Mouse (Mus musculus): ENCODE data around the gene Srsf6.

Srsf6 gene

DNA sequence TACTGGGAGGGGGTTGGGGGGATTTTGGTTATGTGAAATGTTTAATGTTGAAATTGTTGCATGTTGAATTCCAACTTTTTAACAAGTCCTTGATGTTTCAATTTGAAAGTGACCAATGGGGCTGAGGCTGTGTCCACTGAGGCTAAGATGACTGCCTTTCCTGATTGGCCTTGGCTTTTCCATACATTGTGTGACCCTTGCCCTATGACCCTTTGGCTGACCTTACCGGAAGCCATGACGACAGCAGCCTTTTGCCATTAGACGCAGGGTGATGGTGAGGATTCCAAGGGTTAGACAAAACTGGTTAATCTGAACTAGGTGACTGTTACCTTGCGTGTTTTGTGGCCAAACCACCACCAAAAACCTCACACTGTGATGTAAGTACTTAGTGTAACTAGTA lies 1.4 kb downstream of the Srsf6 start:
- no peak for DNase-seq (ENCODE audit: low read depth)

DNA sequence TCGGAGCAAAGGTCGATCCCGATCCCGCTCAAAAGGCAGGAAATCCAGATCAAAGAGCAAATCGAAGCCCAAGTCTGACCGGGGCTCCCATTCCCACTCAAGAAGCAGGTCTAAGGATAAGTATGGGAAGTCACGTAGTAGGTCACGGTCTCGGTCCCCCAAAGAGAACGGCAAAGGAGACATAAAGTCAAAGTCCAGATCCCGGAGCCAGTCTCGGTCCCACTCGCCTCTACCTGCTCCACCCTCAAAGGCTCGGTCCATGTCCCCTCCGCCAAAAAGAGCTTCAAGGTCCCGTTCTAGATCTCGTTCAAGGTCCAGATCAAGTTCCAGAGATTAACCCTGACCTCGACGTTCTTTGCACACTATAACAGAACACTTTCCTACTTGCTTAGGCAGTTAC lies 3.1 kb downstream of the Srsf6 start:
- DNase-seq (ENCODE audit: low read depth), result no peak

DNA sequence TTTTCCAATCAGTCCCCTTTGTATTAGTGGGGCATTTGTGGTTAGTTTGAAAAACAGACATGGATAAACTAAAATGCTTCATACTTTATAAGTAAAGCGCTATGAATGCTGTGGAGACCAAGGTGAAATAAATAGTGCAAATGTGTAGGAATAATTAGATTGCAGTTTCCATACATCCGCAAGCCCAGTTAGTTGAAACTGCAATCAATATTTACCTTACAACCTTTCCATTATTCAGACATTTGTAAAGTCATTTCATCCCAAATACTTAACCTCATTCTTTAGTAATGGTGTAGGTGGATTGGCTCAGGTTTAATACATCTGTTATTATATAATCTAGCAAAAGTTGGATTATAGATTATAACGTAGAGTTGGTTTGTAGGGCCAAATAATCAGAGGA lies 4.4 kb downstream of the Srsf6 start:
- DNase-seq (ENCODE audit: low read depth), result no peak

DNA sequence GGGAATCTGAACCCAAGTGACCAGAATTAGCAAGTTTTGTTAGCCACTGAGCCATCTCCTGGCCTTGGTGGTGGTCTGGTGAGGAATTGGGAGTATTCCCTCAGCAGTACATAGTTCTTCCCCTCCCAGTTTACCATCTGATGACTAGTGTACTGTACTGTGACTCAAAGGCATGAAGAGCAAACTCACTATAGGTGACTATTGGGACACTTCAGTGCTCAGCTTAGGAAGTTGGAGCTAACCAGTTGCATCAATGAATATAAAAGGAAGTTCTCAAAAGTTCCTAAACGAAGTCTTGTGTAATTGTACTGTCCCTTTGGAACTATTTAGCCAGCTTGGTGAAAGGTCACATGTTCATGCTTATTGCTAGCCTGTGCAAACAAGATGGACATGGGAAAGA lies 8.2 kb downstream of the Srsf6 start:
- DNase-seq (ENCODE audit: low read depth), result no peak

GRCm38 (mm10) chr2:162943148-162943846 lies 12.0 kb downstream of the Srsf6 start, which contains the start of gene L3mbtl1:
L3mbtl1 (plus strand) TSS chr2:162943472.
- no peak for DNase-seq (ENCODE audit: low read depth)

DNA sequence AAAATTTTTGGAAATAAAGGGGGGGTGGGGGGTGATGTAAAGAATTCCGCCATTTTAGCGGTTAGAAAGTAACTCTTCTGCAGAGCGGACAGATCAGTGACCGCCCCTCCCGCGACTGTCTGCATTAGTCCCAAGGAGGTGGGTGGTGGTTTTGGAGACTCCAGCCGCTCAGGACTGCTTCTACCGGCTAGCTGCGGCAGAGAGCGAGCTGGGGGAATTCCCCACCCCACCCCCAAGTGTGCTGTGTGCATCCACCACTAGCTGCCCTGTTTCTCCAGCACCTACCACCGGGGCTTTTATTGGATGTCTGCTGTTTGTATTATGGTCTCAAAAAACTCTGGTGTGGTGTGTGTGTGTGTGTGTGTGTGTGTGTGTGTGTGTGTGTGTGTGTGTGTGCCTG lies 12.6 kb downstream of the Srsf6 start:
- no peak for DNase-seq (ENCODE audit: low read depth)

DNA sequence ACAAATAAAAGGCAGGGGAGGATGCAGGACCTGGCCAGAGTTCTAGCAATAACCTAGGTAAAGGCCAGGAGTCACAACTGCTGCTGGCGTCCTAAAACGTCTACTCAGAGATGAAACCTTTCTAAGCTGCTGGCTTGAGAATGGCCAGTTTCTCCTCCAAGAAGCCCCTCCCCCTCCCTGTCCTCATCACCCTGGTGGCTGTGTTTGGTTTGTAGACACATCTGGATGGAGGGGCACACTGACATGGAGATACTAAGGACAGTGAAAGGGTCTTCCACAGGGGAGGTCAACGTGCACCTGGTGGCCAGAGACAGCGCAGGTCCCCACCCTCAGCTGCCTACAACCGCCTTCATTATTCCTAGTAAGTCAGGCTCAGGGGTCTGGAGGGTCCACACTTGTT lies 15.6 kb downstream of the Srsf6 start:
- DNase-seq (ENCODE audit: low read depth), result no peak

GRCm38 (mm10) chr2:162947736-162948135 lies 16.4 kb downstream of the Srsf6 start:
- no peak for DNase-seq (ENCODE audit: low read depth)

DNA sequence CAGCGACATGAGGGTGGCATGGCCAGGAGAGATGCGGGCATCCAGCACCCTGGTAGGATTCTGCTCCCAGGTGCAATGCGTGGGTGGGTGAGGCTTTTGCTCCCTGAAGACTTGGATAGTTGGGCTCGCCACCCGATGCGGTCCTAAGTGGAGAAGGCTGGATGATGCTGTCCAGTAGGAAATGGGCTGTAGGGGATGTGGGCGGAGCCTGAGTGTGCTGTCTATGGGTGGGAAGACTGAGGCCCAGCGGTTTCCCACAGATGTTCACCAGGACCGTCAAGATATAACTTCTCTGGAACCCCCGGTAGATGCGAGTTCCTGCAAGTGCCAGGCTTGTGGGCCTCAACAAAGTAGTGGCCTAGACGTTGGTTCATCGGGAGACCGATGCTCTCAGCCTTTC lies 16.9 kb downstream of the Srsf6 start:
- DNase-seq (ENCODE audit: low read depth), result no peak

DNA sequence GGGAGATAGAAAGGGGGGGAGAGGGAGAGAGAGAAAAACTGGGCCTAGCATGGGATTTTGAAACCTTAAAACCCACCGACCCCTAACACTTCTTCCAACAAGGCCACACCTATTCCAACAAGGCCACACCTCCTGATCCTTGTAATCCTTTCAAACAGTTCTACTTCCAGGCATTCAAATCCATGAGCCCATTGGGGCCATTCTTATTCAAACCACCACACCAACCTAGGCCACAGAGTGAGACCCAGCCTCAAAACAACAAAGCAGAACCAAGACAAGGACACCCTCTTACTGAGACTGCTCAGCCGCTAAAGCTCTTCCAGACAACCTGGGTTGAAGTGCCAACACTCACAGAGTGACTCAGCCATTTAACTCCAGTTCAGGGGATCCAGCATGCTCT lies 19.4 kb downstream of the Srsf6 start:
- DNase-seq (ENCODE audit: low read depth), result no peak

- no peak for DNase-seq (ENCODE audit: low read depth)
These were observed 25.5 kb downstream of the Srsf6 start for GRCm38 (mm10) chr2:162956843-162957242.

DNA sequence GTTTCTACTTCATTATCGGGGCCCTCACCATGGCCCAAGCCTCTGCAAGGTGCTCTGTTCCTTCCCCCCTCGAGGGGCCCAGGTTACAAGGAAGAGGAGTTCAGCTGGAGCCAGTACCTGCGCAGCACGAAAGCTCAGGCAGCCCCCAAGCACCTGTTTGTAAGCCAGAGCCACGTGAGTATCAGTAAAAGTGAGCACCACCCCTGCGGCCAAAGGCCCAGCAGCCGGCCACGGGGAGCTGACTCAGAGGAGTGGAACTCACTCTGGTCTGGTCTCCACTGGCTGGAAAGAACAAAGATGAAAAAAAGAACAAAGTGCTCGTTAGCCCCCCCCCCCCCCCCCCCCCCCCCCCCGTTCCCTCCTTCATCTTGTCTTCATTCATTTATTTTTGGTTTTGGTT lies 30.0 kb downstream of the Srsf6 start:
- DNase-seq (ENCODE audit: low read depth), result no peak

- no peak for DNase-seq (ENCODE audit: low read depth)
These were observed 35.4 kb downstream of the Srsf6 start for GRCm38 (mm10) chr2:162966734-162967133.

DNA sequence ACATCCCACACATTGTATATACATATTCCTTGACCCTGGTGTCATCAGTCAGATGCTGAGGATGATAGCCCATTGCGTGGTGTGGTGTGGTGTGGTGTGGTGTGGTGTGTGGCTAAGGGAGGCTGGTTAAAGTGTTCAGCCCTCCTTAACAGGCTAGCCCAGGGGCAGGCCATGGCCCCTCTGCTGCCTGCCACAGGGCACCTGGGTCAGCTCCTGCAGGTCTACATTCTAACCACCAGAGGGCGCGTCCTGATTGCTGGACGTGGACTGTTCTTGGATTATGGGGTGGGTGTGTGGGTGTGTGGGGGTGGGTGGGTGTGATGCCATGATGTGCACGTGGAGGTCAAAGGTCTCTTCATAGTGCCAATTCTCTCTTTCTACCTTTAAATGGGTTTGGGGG lies 37.0 kb downstream of the Srsf6 start:
- peak; percentile 22 for DNase-seq (ENCODE audit: low read depth)

DNA sequence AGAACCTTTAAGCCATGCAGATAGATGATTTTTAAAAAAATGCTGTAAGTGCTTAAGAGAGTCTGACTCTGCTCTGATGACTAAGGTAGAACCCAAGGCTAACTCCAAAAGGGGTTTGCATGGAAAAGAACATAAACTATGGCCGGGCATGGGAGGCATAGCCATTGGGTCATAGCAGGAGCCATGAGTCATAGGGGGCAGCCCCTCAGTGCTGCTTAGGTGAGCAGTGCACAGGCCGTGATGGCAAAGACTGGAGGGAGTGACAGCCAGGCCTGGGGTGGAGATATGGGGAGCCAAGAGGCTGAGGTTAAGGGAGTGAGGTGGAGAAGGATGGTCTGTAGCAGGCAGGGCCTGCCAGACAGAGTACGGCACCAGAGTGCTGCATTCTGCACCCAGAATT lies 37.8 kb downstream of the Srsf6 start:
- DNase-seq (ENCODE audit: low read depth), result no peak

DNA sequence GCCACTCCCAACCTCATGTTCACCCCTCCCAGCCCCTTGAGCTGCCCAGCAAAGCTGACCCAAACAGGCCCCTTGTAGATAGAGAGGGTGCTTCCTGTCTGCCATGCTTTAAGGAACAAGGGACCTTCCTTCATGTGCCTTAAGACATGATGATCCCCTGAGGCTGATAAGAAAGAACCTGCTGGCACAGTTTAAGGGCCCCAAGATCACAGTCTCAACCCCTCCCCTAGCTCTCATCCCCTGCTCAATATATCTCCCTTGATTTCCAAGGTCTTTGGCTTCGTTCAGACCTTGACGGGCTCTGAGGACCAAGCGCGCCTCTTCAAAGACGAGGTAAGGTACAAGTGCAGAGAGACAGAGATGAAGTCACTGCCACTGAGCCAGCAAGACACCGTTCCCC lies 39.6 kb downstream of the Srsf6 start:
- no peak for DNase-seq (ENCODE audit: low read depth)

GRCm38 (mm10) chr2:162972752-162973151 lies 41.4 kb downstream of the Srsf6 start:
- DNase-seq (ENCODE audit: low read depth), result no peak

- DNase-seq (ENCODE audit: low read depth), result no peak
These were observed 41.9 kb downstream of the Srsf6 start for GRCm38 (mm10) chr2:162973206-162973605.

- DNase-seq (ENCODE audit: low read depth), result no peak
These were observed 42.3 kb downstream of the Srsf6 start for GRCm38 (mm10) chr2:162973637-162974036.

DNA sequence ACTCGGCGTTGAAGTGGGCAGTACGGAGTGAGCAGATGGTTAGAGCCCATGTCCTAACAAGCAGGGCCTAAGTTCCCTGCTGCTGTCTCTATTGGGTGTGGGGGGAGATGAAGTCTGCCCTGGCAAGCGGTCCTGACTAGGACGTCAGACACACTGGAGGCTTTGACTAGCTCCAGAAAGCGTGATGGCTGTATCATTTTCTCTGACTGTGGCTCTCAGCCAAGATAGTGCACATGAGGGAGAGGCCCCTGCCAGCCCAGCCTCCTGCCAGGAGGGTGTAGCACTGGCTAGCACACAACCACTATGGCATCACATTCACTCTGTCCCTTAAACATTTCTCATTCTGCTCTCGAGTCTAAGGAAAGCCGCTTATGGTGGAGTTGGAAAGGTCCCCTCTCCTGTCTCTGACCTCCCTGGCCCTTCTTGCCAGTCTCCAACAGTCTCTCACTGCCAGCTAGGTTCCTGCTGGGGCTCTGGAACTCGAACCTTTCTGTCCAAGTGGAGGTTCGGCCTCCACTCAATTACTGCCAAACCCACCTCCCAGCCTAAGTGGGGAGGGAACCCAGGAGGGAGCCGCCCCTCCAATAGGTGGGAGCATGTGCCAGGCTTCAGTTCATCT lies 43.9 kb downstream of the Srsf6 start:
- no peak for DNase-seq (ENCODE audit: low read depth)

GRCm38 (mm10) chr2:162976001-162976400 lies 44.7 kb downstream of the Srsf6 start:
- no peak for DNase-seq (ENCODE audit: low read depth)

GRCm38 (mm10) chr2:162984381-162984780 lies 53.1 kb downstream of the Srsf6 start:
- no peak for DNase-seq (ENCODE audit: low read depth)

- DNase-seq (ENCODE audit: low read depth), result no peak
These were observed 54.6 kb downstream of the Srsf6 start for GRCm38 (mm10) chr2:162985923-162986322.

Data from c-Kit-positive CD71-positive TER-119-negative erythroid progenitor cells, embryonic 14.5 days (primary cell).